Mouse (Mus musculus) ES-Bruce4 (cell line): ENCODE measurements around the gene BC028528.
A peak's percentile ranks its signal among the peaks of the same experiment; 100 is the strongest.

Experiments
- EP300 ChIP-seq: IDR thresholded peaks from 2 replicates; pipeline ENCODE4 v1.6.1; 2011; ENCODE audit warnings: low read depth, low read length; ENCODE audit not compliant: insufficient read depth
- POLR2A ChIP-seq: IDR thresholded peaks from one replicate; pipeline ENCODE4 v1.8.1; 2011; ENCODE audit warnings: low read length; ENCODE audit not compliant: insufficient read depth

DNA sequence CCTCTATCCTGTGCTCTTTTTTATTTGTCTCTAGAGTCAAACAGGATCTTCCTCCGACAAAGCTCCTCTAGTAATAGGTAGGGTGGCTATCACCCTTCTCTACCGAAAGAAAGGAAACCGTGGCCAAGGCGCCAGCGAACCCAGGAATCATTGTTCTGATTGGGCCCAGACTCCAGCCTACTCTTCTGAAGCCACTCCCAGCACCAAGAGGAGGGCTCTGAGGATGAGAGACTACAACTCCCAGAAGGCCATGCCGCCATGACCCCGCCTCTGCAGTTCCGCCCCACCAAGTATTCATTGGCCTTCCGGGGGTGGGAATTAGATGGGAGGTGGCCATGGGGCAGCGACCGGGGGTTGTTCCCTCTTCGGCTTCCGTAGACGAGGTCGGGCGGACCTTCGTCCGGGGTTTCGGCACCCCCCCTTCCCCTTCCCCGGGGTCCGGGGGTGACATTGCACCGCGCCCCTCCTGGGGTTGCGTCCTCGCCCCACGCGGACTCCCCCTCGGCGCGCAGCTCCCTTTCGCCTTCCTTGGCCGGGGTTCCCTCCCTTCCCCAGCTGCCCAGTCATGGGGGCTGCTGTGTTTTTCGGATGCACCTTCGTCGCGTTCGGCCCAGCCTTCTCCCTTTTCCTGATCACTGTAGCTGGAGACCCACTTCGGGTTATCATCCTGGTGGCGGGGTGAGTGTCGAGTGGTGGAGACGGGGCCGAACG is 2.0 kb upstream of the BC028528 start, which contains the start of gene Aph1a:
- peak; percentile 13 for TF ChIP-seq POLR2A
- 0 out of 2 replicates have a peak, but pooled peaks have one; percentile 4 for TF ChIP-seq EP300
